Comparison of ENCODE assay signal across 8 mouse cellular contexts in genomic region chr5:45669234-45669597, GRCm38 (mm10). TPM values are rescaled to one million over a fixed set of nuclear protein-coding genes. Genes with fewer than 3 reads are reported as not detected.
DNase-seq lines count a peak whose midpoint lies in the region; ATAC-seq lines count a peak whose summit lies in the region.

No protein-coding gene starts in this region.

- no peaks in the 10 kb centered on the region for H3K27me3 ChIP-seq in kidney, embryonic 14.5 days (ENCODE audit: control insufficient read depth, insufficient read depth, low read length)
- H3K27me3 ChIP-seq in hindbrain, embryonic 14.5 days (ENCODE audit: control insufficient read depth, insufficient read depth, low read length): no peaks in the 10 kb centered on the region
- H3K27me3 ChIP-seq in midbrain, embryonic 14.5 days (ENCODE audit: control insufficient read depth, insufficient read depth, low read length): no peaks in the 10 kb centered on the region

- 0 out of 2 replicates have a peak, but pooled peaks cover 3% of the 10 kb centered on the region for H3K36me3 ChIP-seq in kidney, embryonic 14.5 days (ENCODE audit: control insufficient read depth, insufficient read depth, low read length)
- no peaks in the 10 kb centered on the region for H3K36me3 ChIP-seq in hindbrain, embryonic 14.5 days (replicated peaks; ENCODE audit: control insufficient read depth, insufficient read depth)
- H3K36me3 ChIP-seq in midbrain, embryonic 14.5 days (ENCODE audit: control insufficient read depth, insufficient read depth, low read length): no peaks in the 10 kb centered on the region

- peak; percentile 75 for ATAC-seq in kidney, embryonic 14.5 days (ENCODE audit: low FRiP score, low TSS enrichment)
- peak; percentile 77 for ATAC-seq in hindbrain, embryonic 14.5 days (ENCODE audit: low FRiP score)
- ATAC-seq in midbrain, embryonic 14.5 days (ENCODE audit: low FRiP score, low TSS enrichment): peak; percentile 72; the same call in 1 of the 2 replicates

- peak overlapping the region; percentile 81 for H3K9ac ChIP-seq in kidney, embryonic 14.5 days (ENCODE audit: low read depth, low read length)
- H3K9ac ChIP-seq in hindbrain, embryonic 14.5 days: peak overlapping the region; percentile 78
- H3K9ac ChIP-seq in midbrain, embryonic 14.5 days (replicated peaks; ENCODE audit: low read length): peak overlapping the region; percentile 71

- whole genome bisulfite sequencing in kidney, embryonic 14.5 days: 1% methylated on average over 27 of the region's 27 CpGs
- under 1% methylated on average over 27 of the region's 27 CpGs for WGBS in hindbrain, embryonic 14.5 days
- WGBS in midbrain, embryonic 14.5 days: under 1% methylated on average over 27 of the region's 27 CpGs

- peak overlapping the region; percentile 79 for H3K4me3 ChIP-seq in kidney, embryonic 14.5 days (ENCODE audit: low read length)
- peak overlapping the region; percentile 77 for H3K4me3 ChIP-seq in hindbrain, embryonic 14.5 days (replicated peaks; ENCODE audit: low read length)
- peak overlapping the region; percentile 75 for H3K4me3 ChIP-seq in midbrain, embryonic 14.5 days (replicated peaks; ENCODE audit: low read depth, low read length)

- H3K4me1 ChIP-seq in kidney, embryonic 14.5 days (ENCODE audit: control insufficient read depth, insufficient read depth, low read length): peaks cover 5% of the 10 kb centered on the region; the same call in 1 of the 2 replicates
- H3K4me1 ChIP-seq in hindbrain, embryonic 14.5 days (replicated peaks; ENCODE audit: control insufficient read depth, insufficient read depth, low read length): peaks cover 6% of the 10 kb centered on the region
- H3K4me1 ChIP-seq in midbrain, embryonic 14.5 days (ENCODE audit: control insufficient read depth, insufficient read depth, low read length): 0 out of 2 replicates have a peak, but pooled peaks cover 5% of the 10 kb centered on the region

- DNase-seq in kidney, adult 11 months: no peak
- peak; percentile 0 for DNase-seq in brain, embryonic 18.5 days (ENCODE audit: low read depth, low spot score)
- DNase-seq in hindbrain, embryonic 14.5 days (ENCODE audit: low spot score): peak; percentile 29
- no peak for DNase-seq in midbrain, embryonic 14.5 days
- no peak for DNase-seq in embryo, embryonic 11 days
- DNase-seq in cerebellum, postnatal 10 days: no peak
- no peak for DNase-seq in thymus, postnatal 25 days

- H3K9me3 ChIP-seq in kidney, embryonic 14.5 days (ENCODE audit: control insufficient read depth, low read length): no peaks in the 10 kb centered on the region
- H3K9me3 ChIP-seq in hindbrain, embryonic 14.5 days (ENCODE audit: control insufficient read depth, low read length): no peaks in the 10 kb centered on the region
- no peaks in the 10 kb centered on the region for H3K9me3 ChIP-seq in midbrain, embryonic 14.5 days (ENCODE audit: control insufficient read depth, low read length)

- peak overlapping the region; percentile 72 for H3K4me2 ChIP-seq in kidney, embryonic 14.5 days (replicated peaks; ENCODE audit: low read depth, low read length)
- peak overlapping the region; percentile 81 for H3K4me2 ChIP-seq in hindbrain, embryonic 14.5 days (replicated peaks)
- peak overlapping the region; percentile 98 for H3K4me2 ChIP-seq in midbrain, embryonic 14.5 days (ENCODE audit: low read length)

- peak overlapping the region; percentile 77 for H3K27ac ChIP-seq in kidney, embryonic 14.5 days (ENCODE audit: low read depth, low read length)
- peak overlapping the region; percentile 45 for H3K27ac ChIP-seq in hindbrain, embryonic 14.5 days
- peak overlapping the region; percentile 77 for H3K27ac ChIP-seq in midbrain, embryonic 14.5 days (replicated peaks; ENCODE audit: low read depth, low read length)

RNA-seq across cellular contexts. Expression of gene Ncapg, which starts 0.5 kb away (rescaled TPM):
- 54.3 and 71.0 TPM in 2 replicates for polyA plus RNA-seq in kidney, embryonic 14.5 days (2014; fragmentation: Nextera tagmentation; extraction: Ambion mirVana)
- 7.9 and 9.5 TPM in 2 replicates for polyA plus RNA-seq in hindbrain, embryonic 14.5 days (2014; fragmentation: Nextera tagmentation; extraction: Ambion mirVana)
- polyA plus RNA-seq in midbrain, embryonic 14.5 days (2014; fragmentation: Nextera tagmentation; extraction: Ambion mirVana): 6.5 and 13.3 TPM in 2 replicates

RNA-seq across cellular contexts. Expression of gene Fam184b, which starts 29.8 kb away (rescaled TPM):
- polyA plus RNA-seq in kidney, embryonic 14.5 days (2014; fragmentation: Nextera tagmentation; extraction: Ambion mirVana): 0.73 and 1.9 TPM in 2 replicates
- 6.7 and 9.7 TPM in 2 replicates for polyA plus RNA-seq in hindbrain, embryonic 14.5 days (2014; fragmentation: Nextera tagmentation; extraction: Ambion mirVana)
- polyA plus RNA-seq in midbrain, embryonic 14.5 days (2014; fragmentation: Nextera tagmentation; extraction: Ambion mirVana): 3.8 and 4.5 TPM in 2 replicates

Comparison
In these comparisons a context has a peak if more than half of its experiments do, and no peak if none do; other contexts are left out.
1. DNase-seq: peak in brain, embryonic 18.5 days (single experiment) and hindbrain, embryonic 14.5 days (single experiment); none in kidney, adult 11 months (single experiment), midbrain, embryonic 14.5 days (single experiment), embryo, embryonic 11 days (single experiment), cerebellum, postnatal 10 days (0 of 2) and thymus, postnatal 25 days (single experiment).
2. Peak in every context shown above with its lines, with median percentiles within 50 percentile points of each other: ATAC-seq, H3K27ac ChIP-seq, H3K4me2 ChIP-seq, H3K4me3 ChIP-seq and H3K9ac ChIP-seq.